Mouse (Mus musculus) brain, embryonic 14.5 days (tissue): ENCODE results near the gene Cpa2.

Source experiments
- CTCF ChIP-seq: fragments of 200-500 bp; IDR thresholded peaks from 2 replicates; pipeline ENCODE4 v1.5.1; 2012; ENCODE audit warnings: inconsistent platforms, mild to moderate bottlenecking, moderate library complexity, borderline replicate concordance; ENCODE audit not compliant: insufficient read depth, insufficient read length; ENCODE audit errors: extremely low read depth
- POLR2A ChIP-seq: fragments of 200-500 bp; IDR thresholded peaks from 2 replicates; pipeline ENCODE4 v1.6.1; 2012; ENCODE audit warnings: mild to moderate bottlenecking, inconsistent platforms, borderline replicate concordance; ENCODE audit not compliant: poor library complexity, insufficient read depth, insufficient read length, severe bottlenecking; ENCODE audit errors: extremely low read depth

DNA sequence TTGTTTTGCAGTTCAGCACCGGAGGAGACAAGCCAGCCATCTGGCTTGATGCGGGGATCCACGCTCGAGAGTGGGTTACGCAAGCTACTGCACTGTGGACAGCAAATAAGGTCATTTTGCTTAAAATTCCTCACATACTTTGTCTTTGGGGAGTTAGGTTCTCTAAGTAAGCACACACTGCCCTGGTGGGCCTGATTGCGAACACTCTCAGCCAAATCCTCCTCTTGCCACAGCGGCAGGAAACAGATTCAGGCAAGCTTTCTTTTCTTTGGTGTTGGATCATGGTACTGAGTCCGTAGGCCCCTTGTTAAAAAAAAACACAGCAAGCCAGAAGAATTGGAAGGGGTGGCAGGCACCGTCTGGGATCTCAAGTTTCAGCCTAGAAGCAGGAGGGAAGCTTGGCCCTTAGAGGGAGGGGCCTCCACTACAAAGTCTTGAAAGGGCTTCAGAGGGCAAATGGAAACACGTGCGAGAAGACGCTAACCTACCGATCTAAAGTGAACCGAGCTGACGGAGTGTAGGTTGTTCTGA is 7.9 kb downstream of the Cpa2 start:
- TF ChIP-seq CTCF (no peak), POLR2A (no peak)
